Mouse (Mus musculus) ovary, postnatal 14 days (tissue): ENCODE data around the gene Tyk2.

Source experiments
- DNase-seq: peaks from one replicate; pipeline ENCODE4 v3.0.0; 2022; ENCODE audit warnings: low spot score

Tyk2 gene

DNA sequence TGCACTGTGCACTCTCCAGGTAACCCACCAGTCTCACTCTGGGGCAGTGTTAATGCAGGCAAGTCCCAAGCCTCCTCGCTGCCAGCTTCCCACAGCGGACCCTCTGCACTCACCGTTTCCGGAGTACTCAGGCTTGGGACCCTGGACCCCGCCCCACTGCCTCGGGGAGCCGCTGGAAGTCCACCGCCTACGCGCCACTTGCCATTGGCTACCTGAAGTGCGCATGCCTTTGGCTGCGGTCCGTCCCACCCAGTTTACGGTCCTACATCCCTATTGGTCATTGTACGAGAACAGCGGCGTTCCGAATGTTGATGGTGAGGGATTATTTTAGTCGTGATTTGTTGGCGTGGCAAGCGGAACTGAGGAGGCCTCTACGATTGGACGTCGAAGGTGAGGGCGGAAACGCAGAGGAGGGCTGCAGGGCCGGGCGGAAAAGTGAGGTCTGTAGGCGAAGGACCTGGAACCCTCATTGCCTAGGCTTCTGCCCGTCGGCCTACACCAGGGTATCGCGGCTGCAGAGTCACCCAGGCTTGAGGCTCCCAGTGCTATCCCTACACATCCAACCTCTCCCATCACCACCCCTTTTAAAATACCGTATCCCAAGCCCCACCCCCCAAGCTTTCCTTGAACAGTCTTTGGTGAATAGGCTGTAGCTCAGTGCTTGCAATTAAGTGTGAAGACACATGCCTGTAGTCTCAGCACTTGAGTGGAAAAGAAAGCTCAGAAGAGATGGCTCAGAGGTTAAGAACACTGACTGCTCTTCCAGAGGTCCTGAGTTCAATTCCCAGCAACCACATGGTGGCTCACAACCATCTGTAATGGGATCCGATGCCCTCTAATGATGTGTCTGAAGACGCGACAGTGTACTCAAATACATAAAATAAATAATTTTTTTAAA lies at the start of gene Tyk2:
TSS of gene Tyk2 (minus strand) at position 185 of the 898 bp plus-strand sequence.
- peak; percentile 82 for DNase-seq

DNA sequence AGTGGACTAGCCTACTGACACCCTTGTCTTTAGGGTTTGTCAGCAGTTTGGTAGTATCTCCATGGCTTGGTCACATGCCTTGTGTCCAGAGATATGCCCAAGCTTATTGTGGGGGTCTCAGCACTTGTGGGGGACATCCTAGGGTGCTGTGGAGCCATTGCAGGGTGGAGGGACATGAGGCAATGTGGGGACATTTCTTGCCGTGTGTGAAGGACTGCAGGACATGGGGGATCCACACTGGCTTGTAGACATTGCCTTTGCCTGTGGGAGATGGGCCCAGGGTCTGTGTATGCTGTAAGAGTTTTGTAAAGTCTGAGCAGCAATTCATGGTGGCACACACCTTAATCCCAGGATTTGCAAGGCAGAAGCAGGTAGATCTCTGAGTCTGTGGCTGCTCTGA lies 49.8 kb upstream of the Tyk2 start:
- DNase-seq: no peak

DNA sequence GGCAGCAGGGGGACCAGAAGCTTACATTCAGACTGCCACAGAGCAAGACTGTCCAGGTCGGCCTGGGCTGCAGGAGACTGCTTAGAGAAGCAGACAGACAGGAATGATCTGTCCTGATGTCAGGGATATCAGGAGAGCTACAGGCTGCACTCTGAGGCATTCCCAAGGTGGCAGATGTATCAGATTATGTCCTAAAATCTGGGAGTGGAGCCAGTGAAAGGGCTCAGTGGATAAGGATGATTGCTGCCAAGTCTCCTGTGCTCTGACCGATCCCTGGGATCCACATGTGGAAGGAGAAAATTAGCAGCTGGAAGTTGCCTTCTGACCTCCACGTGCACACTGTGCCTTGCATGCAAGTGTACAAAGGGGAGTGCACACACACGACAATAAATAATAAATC lies 49.4 kb upstream of the Tyk2 start:
- no peak for DNase-seq

DNA sequence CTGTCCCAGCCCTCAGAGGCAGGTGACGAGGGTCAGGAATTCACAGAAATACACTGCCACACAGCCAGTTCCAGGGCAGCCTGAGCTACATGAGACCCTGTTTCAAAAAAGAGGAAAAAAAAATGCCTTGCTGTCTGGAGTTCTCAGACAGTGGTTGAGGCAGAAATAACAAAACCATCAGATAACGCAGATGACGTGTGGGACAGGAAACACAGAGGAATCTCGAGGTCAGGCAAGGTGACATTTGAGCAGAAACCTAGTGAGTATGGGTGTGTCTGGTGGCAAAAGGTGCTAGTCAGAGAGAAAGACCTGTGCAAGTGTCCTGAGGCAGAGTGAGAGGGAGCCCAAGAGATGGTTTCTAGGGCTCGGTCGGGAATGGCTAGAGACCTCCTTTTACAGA lies 41.3 kb upstream of the Tyk2 start:
- no peak for DNase-seq

DNA sequence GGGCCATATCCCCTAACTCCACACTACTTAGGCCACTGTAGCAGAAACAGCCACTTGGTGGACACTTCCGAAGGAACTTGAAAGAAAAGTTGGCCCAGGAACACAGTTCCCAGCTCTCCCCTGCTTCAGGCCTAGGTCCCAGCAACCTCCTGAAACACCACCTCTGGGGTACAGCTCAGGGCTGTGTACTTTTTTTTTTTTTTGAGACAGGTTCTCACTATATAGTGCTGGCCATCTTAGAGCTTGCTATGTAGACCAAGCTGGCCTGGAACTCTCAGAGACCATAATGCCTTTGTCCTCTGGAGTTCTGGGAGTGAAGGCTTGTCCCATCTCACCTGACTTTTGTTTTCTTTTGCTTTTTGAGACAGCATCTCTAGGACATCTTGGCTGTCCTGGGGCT lies 38.1 kb upstream of the Tyk2 start:
- no peak for DNase-seq

DNA sequence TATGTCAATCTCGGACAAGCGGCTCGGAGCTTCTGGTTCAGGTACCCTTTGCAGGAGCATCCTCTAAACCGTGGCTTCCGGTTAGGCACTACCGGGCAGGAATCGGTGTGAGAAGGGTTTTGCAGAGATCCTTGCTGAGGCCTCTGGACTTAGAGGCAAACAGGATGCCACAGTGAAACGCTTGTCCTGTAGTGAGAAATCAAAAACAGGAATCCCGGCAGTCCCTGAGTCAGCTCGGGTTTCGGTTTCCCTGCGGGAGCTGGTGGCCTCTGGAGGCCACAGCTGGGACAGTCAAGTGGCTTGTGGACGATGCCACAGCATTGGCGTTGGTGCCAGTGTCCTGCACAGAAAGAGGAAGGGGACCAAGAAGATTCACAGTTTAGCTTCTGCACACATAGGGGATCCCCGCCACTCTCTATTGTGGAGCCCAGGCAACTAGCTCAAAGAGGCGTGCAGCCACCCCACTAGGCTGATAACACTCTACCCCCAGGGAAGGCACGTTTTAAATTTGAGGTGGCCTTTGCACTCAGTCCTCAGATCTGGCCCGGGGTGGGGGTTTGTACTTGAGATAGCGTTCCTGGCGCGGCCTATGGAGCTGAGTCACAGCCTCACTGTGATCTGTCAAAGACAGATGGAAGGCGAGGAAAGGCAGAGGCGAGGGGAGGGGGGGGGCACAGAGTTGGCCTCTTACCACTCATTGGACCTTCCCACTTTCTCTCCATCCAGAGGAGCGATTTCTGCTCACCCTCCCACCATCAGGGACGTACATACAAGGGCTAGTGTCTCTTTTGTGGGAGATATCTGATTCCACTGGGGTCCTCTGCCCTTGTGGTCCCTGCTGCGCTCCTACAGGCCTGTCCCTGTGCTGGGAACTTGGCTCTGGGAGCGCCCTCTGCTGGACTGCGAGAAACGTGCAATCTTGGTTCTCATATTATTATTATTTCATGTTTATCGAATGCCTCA lies 37.4 kb upstream of the Tyk2 start:
- peak; percentile 63 for DNase-seq

DNA sequence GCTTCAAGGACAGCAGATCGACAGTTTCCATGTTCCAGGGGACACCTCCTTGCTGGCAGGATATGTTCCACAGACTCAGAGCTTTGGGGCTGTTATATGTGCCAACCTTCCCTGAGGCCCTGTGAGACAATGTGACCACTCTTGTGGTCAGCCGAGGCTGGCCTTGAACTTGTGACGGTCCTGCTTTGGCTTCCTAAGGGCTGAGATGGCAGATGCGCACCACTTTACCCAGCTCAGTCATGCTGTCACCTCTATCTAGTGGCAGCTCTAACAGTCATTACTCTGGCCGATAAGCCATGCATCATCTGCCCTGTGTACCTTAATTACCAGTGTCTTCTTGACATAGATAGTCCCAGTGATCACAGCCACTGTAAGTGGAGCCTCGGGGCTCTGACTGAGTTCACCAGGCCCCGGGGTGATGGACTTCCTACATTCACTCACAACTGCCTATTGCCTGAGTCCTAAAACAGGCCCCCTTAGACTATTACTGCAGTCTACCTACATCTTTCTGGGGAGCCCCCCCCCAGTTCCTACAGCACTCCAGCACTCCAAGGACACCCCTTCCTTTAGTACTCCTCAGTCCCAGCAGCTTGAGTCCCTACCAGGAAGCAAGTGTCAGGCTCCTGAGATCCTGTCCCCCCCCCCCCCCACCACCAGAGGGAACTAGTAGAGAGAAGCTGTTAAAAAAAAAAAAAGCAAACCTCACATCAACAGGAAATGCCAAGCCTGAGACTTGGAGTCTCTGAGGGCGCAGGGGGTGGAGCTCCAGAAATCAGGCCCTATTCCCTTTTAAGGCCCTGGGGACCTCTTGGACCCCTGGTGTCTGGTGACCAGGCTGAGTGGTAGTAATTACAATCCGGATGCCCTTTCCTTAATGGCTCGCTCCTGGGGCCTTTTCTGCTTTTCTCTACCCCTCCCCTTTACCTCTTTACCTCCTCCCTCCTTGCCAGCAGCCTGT lies 36.4 kb upstream of the Tyk2 start:
- DNase-seq: no peak

DNA sequence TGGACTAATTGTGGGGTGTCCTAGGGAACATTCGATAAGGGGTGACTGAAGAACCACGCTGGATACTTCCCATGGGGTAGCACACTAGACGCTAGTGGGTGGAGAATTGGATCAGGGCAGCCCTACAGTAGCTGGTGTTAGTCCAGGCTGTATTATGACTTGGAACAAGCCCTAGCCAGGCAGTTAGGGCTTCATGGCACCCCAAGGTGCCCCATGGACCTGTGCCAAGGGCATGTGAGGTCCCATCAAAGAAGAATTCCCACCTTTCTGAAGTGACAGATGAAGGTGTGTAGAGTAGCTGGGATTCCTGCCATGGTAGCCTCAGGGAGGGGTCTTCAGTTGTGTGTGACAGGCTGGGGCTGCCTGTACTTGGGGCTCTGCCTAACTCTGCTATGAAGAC lies 35.5 kb upstream of the Tyk2 start:
- DNase-seq: no peak

DNA sequence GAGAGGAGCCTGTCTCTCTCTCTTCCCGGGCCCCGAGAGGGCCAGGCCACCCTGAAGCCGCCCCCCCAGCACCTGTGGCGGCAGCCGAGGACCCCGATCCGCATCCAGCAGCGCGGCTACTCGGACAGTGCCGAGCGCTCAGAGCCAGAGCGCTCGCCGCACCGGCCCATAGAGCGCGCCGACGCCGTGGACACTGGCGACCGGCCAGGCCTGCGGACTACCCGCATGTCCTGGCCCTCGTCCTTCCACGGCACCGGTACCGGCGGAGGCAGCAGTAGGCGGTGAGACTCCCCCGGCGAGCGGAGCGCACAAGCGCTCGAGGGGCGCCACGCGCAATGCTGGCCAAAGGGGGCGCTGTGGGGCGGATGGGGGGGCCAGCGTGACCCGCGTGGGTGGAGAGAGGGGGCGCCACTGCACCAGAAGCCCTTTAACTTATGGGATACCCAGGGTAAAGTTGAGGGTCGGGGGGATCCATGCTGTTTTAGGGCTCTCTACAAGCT lies 35.0 kb upstream of the Tyk2 start:
- no peak for DNase-seq

DNA sequence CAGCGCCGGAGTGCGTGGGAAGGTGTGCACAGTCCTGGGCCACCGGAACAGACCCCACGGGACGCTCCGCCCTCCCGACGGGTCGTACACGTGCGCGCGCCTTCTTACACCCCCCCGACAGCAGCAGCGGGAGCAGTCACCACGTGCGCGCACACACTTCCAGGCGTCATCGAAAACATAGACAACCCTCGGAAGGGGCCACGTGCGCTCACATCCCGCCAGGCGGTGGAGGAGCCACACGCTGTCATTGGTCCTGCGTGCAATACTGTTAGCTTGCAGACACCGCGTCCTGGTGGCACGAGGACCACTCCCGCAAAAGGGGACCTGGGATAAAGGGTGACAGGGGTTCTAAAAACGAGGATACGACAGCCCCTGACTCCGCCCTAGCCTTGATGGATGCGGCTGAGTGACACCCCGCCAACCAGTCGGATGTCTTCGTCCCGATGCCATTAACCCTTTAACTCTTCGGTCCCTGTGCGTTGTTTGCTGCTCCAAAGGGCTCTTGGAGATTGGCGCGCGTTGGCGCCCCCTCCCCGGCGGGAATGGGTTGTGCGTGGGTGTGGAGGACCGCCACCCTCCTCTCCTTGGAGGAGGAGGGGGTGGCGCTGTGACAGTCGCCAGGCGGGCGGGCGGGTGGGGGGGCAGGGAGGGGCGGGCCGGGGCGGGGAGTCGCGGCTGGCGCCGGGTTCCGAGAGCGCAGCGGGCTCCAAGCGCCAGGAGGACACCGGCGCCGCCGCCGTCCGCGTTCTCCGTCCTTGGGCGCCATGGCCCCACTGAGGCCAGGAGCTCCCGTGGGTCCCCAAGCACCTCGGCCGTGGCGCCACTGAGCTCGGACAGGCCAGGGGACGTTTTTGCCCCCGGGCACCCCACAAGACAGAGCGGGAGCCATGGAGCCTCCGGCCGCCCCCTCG lies 34.3 kb upstream of the Tyk2 start, which contains the start of gene Pde4a:
TSS of gene Pde4a (plus strand) at position 674 of the 911 bp plus-strand sequence.
- no peak for DNase-seq

DNA sequence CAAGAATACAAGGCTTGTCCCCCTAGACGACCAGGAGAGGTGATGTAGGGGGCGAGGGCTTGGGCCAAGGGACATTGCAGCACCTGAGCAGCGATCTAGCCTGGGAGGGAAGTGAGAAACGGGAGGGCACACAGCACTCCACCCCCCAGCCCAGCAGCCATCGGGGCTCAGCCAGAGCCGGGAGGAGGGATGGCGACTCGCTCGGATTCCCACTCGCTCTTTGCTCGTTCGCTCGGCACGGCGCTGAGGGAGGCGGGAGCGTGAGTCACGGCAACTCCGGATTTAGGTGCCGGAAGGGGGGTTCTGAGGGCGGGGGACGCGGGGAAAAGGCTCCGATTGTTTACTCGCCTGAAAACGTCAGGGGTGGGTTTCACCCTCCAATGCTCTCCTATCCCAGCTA lies 33.0 kb upstream of the Tyk2 start:
- DNase-seq: no peak

DNA sequence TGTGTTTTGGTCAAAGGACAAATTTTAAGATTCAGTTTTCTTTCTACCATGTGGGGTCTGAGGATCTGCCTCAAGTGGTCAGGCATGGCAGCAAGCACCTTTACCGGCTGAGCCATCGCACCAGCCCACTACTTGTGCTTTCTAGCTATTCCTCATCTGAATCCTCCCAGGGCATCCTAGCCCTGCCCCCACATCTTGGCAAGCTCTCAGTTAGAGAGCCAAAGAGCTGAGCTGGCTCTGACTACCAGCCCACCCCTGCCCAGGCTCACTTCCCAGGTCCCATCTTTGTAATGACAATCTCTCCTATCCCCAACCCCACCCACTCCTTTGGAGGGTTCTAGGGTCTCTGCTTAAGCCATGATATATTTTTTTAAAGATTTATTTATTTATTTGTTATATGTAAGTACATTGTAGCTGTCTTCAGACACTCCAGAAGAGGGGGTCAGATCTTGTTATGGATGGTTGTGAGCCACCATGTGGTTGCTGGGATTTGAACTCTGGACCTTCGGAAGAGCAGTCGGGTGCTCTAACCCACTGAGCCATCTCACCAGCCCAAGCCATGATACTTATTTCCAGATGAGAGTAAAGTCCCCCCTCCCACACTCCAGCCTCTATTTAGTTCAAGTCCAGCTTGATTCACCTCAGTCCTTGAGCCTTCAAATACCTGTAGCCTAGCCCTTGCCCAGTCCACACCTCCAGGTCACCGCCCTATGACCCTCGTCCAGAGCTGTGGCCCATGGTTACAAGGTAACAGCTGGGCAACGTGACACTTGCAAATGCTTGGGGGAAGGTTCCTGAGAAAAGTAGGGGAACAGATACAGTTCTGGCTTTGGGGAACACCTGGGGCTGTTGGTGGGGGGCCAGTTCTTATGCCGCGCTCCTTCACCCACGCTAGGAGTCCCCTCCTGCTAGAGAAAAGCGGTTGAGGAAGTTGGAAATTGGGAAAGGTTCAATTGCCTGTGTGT lies 32.3 kb upstream of the Tyk2 start:
- DNase-seq: no peak

DNA sequence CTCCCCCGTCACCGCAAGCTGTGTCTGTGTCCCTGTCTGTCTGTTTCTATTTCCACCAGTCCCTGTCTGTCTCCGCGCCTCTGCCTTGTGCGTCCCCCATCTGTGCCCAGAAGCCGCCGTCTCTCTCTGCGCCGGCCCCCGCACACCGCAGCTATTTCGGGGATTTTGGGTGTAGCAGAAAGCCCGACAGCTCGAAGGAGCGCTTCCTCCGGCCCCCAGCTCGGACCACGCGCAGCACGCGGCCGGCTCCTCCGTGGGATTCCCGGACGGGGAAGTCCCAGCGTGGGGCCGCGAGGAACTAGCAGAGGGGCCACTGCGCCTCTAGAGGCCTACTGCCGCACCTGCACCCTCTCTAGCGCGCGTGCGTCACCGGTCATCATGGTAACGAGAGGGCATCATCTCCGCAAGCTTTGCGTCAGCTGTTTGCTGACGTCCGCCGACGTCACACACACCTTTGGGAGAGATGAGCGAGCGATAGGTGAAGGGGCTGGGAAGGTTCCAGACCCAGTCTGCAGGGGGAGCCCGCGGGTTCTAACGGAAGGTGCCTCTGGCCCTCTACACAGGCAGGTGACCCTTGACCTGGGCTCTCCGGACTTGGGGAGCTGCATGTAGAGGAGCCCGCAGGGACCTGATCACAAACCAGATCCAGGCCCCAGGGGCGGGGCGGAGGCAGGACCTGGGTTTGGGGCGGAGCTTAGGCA lies 30.3 kb upstream of the Tyk2 start:
- DNase-seq: peak; percentile 80

DNA sequence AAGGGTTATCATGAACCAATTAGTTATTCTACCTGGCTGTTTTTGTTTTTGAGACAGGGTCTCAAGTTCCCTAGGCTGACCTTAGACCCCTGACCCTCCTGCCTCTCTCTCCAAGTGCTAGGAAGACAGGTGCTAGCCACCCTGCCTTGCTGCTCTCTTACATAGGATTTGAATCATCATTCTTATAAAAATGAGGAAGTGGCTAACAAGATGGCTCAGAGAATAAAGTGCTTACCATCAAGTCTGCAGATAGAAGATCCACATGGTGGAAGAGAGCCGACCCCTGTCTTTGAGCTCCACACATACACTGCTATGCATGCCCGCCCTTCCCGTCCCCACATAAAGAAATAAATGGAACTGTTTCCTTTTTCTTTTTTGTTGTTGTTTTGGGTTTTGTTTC lies 23.7 kb upstream of the Tyk2 start:
- DNase-seq: no peak

DNA sequence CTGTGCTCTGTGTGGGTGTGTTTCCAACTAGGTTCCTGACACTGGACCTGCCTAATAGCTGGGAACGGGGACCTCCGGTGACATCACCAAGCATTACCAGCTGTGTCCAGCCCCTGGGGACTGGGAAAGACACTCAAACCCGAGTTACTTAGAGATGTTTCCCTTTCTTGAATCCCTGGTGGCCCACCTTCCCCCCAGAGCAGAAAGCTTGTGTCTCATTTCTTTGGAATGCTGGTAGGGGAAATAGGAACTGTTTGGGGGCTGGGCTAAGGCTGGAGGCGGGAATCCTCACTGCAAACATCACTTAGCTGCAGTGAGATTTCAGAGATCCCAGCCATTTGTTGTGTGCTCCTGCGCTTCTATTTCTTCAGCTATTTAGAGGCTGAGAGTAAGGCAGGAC lies 22.8 kb upstream of the Tyk2 start:
- DNase-seq: no peak

DNA sequence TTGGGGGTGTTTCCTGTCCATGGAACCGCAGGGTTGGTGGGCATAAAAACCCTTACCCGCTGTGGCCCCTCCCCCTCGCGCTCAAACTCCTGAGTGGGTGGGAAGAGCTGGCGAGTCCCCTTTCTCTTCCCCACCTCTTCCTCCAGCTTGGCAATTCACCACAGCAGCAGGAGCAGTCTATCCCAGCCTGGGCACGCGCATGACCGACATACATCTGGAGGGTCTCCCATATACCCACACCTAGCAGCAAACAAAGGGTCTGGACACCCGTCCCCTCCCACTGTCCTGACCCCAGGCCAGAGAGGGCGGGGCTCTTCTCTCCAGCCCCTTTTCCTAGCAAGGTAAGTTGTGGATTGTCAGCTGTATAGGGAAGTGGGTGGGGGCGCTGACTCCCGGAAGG lies 22.3 kb upstream of the Tyk2 start:
- DNase-seq: no peak

DNA sequence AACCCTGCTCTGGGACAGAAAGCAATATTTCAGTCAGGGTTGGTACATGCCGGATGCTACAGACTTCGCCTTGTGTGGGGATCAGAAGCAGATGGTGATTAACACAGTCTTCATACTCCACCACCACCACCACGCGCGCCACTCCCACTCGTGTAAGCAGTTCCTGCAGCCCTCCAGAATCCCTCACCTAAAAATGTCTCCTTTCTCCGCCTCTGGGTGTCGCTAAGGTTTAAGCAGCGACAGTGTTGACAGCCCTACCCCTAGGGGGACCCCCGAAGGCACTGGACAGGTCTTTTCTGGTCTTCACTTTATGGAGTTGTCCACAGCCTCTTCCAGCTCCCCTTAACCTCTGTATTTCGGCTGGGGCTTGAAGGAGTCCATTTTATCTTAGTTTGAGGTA lies 21.7 kb upstream of the Tyk2 start:
- no peak for DNase-seq

DNA sequence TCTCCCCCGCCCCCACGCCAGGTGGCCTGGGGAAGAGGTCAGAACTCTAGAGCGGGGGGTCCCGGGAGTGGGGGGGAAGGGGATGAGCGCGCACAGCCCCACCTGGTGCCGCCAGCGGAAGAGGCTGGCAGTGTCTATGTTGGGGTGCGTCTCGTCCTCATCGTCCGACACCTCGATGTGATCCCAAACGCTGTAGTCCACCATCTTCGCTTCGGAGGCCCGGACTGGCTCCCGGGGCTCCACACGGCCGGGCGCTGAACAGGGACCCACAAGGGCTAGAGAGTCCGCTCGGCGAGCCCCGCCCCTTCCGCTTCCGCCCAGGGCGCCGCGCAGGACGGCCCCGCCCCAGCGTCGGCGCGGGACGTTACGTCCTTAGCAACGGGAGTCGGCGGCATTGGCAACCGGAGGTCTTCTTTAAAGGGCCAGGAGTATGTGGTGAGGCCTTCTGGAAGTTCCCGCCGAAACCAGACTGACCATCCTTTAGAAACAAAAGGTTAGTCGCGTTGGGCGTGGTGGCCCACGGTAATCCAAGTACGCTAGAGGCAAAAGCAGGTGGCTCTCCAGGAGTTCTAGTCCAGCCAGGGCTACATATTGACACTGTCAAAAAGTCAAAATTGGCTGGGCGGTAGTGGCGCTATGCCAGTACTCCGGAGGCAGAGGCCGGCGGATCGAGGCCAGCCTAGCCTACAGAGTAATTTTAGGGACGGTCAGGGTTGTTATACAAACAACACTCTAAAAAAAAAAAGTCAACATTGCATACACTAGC lies 18.8 kb upstream of the Tyk2 start, which contains the start of gene Cdc37:
TSS of gene Cdc37 (minus strand) at position 329 of the 766 bp plus-strand sequence.
- peak; percentile 86 for DNase-seq
